9 mouse cellular contexts compared by ENCODE assay signal in genomic region chr6:30617020-30617958, GRCm38 (mm10). TPM values are rescaled to one million over a fixed set of nuclear protein-coding genes. Genes with fewer than 3 reads are reported as not detected.
DNase-seq lines count a peak whose midpoint lies in the region; ATAC-seq and TF ChIP-seq lines count a peak whose summit lies in the region.
"Had no signal": no experiment of that assay in that cellular context is flagged by ENCODE, and none has a peak within 500 bp of the region (broad histone marks: within the 10 kb centered on the region; RNA-seq: fewer than 3 reads in every experiment).

No protein-coding gene starts in this region.

- ATAC-seq in neural tube, embryonic 13.5 days (ENCODE audit: low read depth) = peak; percentile 75
- ATAC-seq in monocyte, adult 5-6 weeks (replicated peaks; ENCODE audit: insufficient number of reproducible peaks, low FRiP score, low TSS enrichment, poor library complexity, severe bottlenecking) = no peak

- H3K79me2 ChIP-seq in MEL (ENCODE audit: control insufficient read depth, insufficient read depth, low read length, poor library complexity) = no peaks in the 10 kb centered on the region

- H3K4me2 ChIP-seq in neural tube, embryonic 13.5 days = peak overlapping the region; percentile 56

- H3K27ac ChIP-seq in gastrocnemius, adult 2 months = no peak overlapping the region
- H3K27ac ChIP-seq in MEL (ENCODE audit: control insufficient read depth, low read depth, low read length) = no peak overlapping the region
- H3K27ac ChIP-seq in neural tube, embryonic 13.5 days (replicated peaks) = peak overlapping the region; percentile 81
- H3K27ac ChIP-seq: liver, embryonic 14.5 days had no signal

- no peak overlapping the region for H3K9ac ChIP-seq in MEL (ENCODE audit: control insufficient read depth, low read depth, low read length, poor library complexity, severe bottlenecking)
- peak overlapping the region; percentile 60; the same call in 1 of the 2 replicates for H3K9ac ChIP-seq in neural tube, embryonic 13.5 days
- H3K9ac ChIP-seq: liver, embryonic 14.5 days had no signal

- no peak for DNase-seq in gastrocnemius, adult 2 months
- no peak for DNase-seq in gastrocnemius, postnatal 25 days
- peak; percentile 19 for DNase-seq in MEL (ENCODE audit: low read depth, low spot score)
- DNase-seq in fibroblast of lung, adult 2 months (ENCODE audit: low read depth) = peak; percentile 28
- DNase-seq in kidney, postnatal 36 days = peak; percentile 8 to 34
- DNase-seq in right cerebral cortex, postnatal 14 days = no peak

- no peak for TF ChIP-seq EP300 in MEL (IDR thresholded peaks at IDR 0.05; ENCODE audit: low read depth in 1 of 2, low read length in 2 of 2)

- H3K4me3 ChIP-seq in gastrocnemius, adult 2 months = peak overlapping the region; percentile 51; the same call in 1 of the 2 replicates
- H3K4me3 ChIP-seq in MEL (ENCODE audit: control insufficient read depth in 1 of 2, insufficient read depth in 1 of 2, low read depth in 2 of 2, low read length in 2 of 2) = no peak overlapping the region
- peak overlapping the region; percentile 19 for H3K4me3 ChIP-seq in neural tube, embryonic 13.5 days

- H3K27me3 ChIP-seq in MEL (ENCODE audit: control insufficient read depth in 1 of 2, insufficient read depth in 2 of 2, low read length in 2 of 2) = peaks cover 0 to 1% of the 10 kb centered on the region in 2 experiments; a peak in 1 of 4 replicates
- H3K27me3 ChIP-seq in neural tube, embryonic 13.5 days = no peaks in the 10 kb centered on the region

- no peaks in the 10 kb centered on the region for H3K9me3 ChIP-seq in MEL (replicated peaks; ENCODE audit: insufficient read depth, low read length)
- no peaks in the 10 kb centered on the region for H3K9me3 ChIP-seq in neural tube, embryonic 13.5 days

- 0 out of 4 replicates have a peak, but pooled peaks cover 0 to 2% of the 10 kb centered on the region in 2 experiments for H3K36me3 ChIP-seq in MEL (ENCODE audit: control insufficient read depth in 1 of 2, insufficient read depth in 2 of 2, low read length in 2 of 2)
- H3K36me3 ChIP-seq in neural tube, embryonic 13.5 days = no peaks in the 10 kb centered on the region

- TF ChIP-seq POLR2A in MEL (IDR thresholded peaks at IDR 0.05; ENCODE audit: control insufficient read depth in 1 of 2, insufficient read depth in 1 of 2, low read depth in 1 of 2, low read length in 2 of 2, poor library complexity in 1 of 2) = no peak

- H3K4me1 ChIP-seq in MEL (ENCODE audit: control insufficient read depth in 1 of 2, insufficient read depth in 2 of 2, low read length in 2 of 2) = peaks cover 0 to 4% of the 10 kb centered on the region in 2 experiments; a peak in 1 of 4 replicates
- peaks cover 52% of the 10 kb centered on the region for H3K4me1 ChIP-seq in neural tube, embryonic 13.5 days (replicated peaks)

- intact Hi-C loops in gastrocnemius, adult 2 months (cut with DNase I) = no loop called here

- no peak for TF ChIP-seq RAD21 in MEL (IDR thresholded peaks at IDR 0.05; ENCODE audit: low read depth, low read length)

- no peak for TF ChIP-seq CTCF in gastrocnemius, adult 2 months (IDR thresholded peaks at IDR 0.05)
- no peak for TF ChIP-seq CTCF in MEL (IDR thresholded peaks at IDR 0.05 in 2 of 3, conservative IDR thresholded peaks at IDR 0.05 in 1 of 3; ENCODE audit: control insufficient read depth in 1 of 3, insufficient read depth in 1 of 3, low read depth in 2 of 3, low read length in 3 of 3, poor library complexity in 1 of 3, severe bottlenecking in 1 of 3)

- 2% methylated on average over 13 of the region's 13 CpGs for WGBS in neural tube, embryonic 13.5 days

TF ChIP-seq in MEL, 35 proteins besides CTCF, POLR2A, EP300 and RAD21:
- TF ChIP-seq CHD1 (IDR thresholded peaks at IDR 0.05; ENCODE audit: low read depth, low read length) = no peak
- TF ChIP-seq ZNF384 (IDR thresholded peaks at IDR 0.05; ENCODE audit: low read depth, low read length) = no peak
- no peak for TF ChIP-seq GABPA (IDR thresholded peaks at IDR 0.05; ENCODE audit: low read depth, low read length)
- no peak for TF ChIP-seq HCFC1 (IDR thresholded peaks at IDR 0.05; ENCODE audit: low read depth, low read length)
- no peak for TF ChIP-seq MXI1 (IDR thresholded peaks at IDR 0.05; ENCODE audit: low read depth, low read length)
- TF ChIP-seq ETS1 (IDR thresholded peaks at IDR 0.05; ENCODE audit: low read depth, low read length) = no peak
- no peak for TF ChIP-seq ZMIZ1 (IDR thresholded peaks at IDR 0.05; ENCODE audit: low read depth, low read length)
- no peak for TF ChIP-seq KAT2A (conservative IDR thresholded peaks at IDR 0.05; ENCODE audit: low read depth, low read length)
- TF ChIP-seq MYB (IDR thresholded peaks at IDR 0.05; ENCODE audit: low read depth, low read length) = no peak
- TF ChIP-seq NELFE (IDR thresholded peaks at IDR 0.05; ENCODE audit: low read depth, low read length) = no peak
- no peak for TF ChIP-seq ZC3H11A (IDR thresholded peaks at IDR 0.05; ENCODE audit: low read depth, low read length)
- no peak for TF ChIP-seq ELF1 (IDR thresholded peaks at IDR 0.05; ENCODE audit: low read depth, low read length)
- TF ChIP-seq CHD2 (IDR thresholded peaks at IDR 0.05; ENCODE audit: low read length) = no peak
- TF ChIP-seq E2F4 (IDR thresholded peaks at IDR 0.05; ENCODE audit: borderline replicate concordance, low read depth, low read length) = no peak
TF ChIP-seq in MEL: peak in this region for 0.

RNA-seq across cellular contexts. Expression of gene Cpa5, which starts 6.5 kb away (rescaled TPM):
- not detected for total RNA-seq in gastrocnemius, adult 2 months (2021)
- not detected for total RNA-seq in gastrocnemius, postnatal 25 days (2021)
- total RNA-seq in MEL (2012; rRNA removed) = not detected in 2 replicates
- not detected for polyA plus RNA-seq in MEL (2012; ENCODE audit: insufficient read depth in 1 of 2, insufficient read length in 2 of 2, low read depth in 1 of 2, low replicate concordance in 2 of 2, missing spikeins in 1 of 2)
- polyA plus RNA-seq in neural tube, embryonic 13.5 days (2015; fragmentation: Nextera tagmentation; extraction: Ambion mirVana) = not detected in 2 replicates
- not detected in 3 replicates for total RNA-seq in monocyte, adult 5-6 weeks (2017)

RNA-seq across cellular contexts. Expression of gene Cpa1, which starts 21.7 kb away (rescaled TPM):
- total RNA-seq in gastrocnemius, adult 2 months (2021) = not detected
- not detected for total RNA-seq in gastrocnemius, postnatal 25 days (2021)
- not detected in 2 replicates for total RNA-seq in MEL (2012; rRNA removed)
- polyA plus RNA-seq in MEL (2012; ENCODE audit: insufficient read depth in 1 of 2, insufficient read length in 2 of 2, low read depth in 1 of 2, low replicate concordance in 2 of 2, missing spikeins in 1 of 2) = not detected
- polyA plus RNA-seq in neural tube, embryonic 13.5 days (2015; fragmentation: Nextera tagmentation; extraction: Ambion mirVana) = 0.25 and 0.52 TPM in 2 replicates
- not detected in 3 replicates for total RNA-seq in monocyte, adult 5-6 weeks (2017)

RNA-seq across cellular contexts. Expression of gene Cpa4, which starts 49.1 kb away (rescaled TPM):
- not detected for total RNA-seq in gastrocnemius, adult 2 months (2021)
- total RNA-seq in gastrocnemius, postnatal 25 days (2021) = not detected
- not detected in 2 replicates for total RNA-seq in MEL (2012; rRNA removed)
- polyA plus RNA-seq in MEL (2012; ENCODE audit: insufficient read depth in 1 of 2, insufficient read length in 2 of 2, low read depth in 1 of 2, low replicate concordance in 2 of 2, missing spikeins in 1 of 2) = not detected
- 0.59 and 0.87 TPM in 2 replicates for polyA plus RNA-seq in neural tube, embryonic 13.5 days (2015; fragmentation: Nextera tagmentation; extraction: Ambion mirVana)
- not detected in 3 replicates for total RNA-seq in monocyte, adult 5-6 weeks (2017)

Comparison
In these comparisons a context has a peak if more than half of its experiments do, and no peak if none do; other contexts are left out.
1. DNase-seq: peak in MEL (single experiment), fibroblast of lung, adult 2 months (single experiment) and kidney, postnatal 36 days (2 of 2); none in gastrocnemius, adult 2 months (single experiment), gastrocnemius, postnatal 25 days (single experiment) and right cerebral cortex, postnatal 14 days (single experiment).
2. H3K4me3 ChIP-seq: peak in gastrocnemius, adult 2 months (single experiment) and neural tube, embryonic 13.5 days (single experiment); none in MEL (0 of 2).